ENCODE assay signal across 1 mouse cellular context in genomic region chr5:107224151-107224550, GRCm38 (mm10).
TF ChIP-seq lines count a peak whose summit lies in the region.

No protein-coding gene starts in this region.

TF ChIP-seq in MEL, 35 proteins besides CTCF, POLR2A, EP300 and RAD21 (continued from another document):
- TF ChIP-seq POLR2AphosphoS5 (IDR thresholded peaks at IDR 0.05; ENCODE audit: borderline replicate concordance, low read depth, low read length): no peak
- 0 out of 2 replicates have a peak, but pooled peaks have one; percentile 22 for TF ChIP-seq TCF12 (IDR thresholded peaks at IDR 0.05; ENCODE audit: low read depth, low read length)
TF ChIP-seq in MEL: peak in this region for 5.
